Mouse (Mus musculus) heart, postnatal 0 days (tissue): Measurements from ENCODE around the gene Txlng. TPM values are rescaled to one million over a fixed set of nuclear protein-coding genes. Genes with fewer than 3 reads are reported as not detected.

ENCODE experiments used
- ATAC-seq: fragments of 200-750 bp; cut with Nextera tagmentation; 2 replicates; pipeline ENCODE4 v1.8.0; 2017; ENCODE audit warnings: low read depth, moderate number of reproducible peaks, moderate library complexity; ENCODE audit not compliant: insufficient read depth
- DNase-seq: peaks from one replicate; pipeline ENCODE4 v3.0.0-alpha.2; 2016; ENCODE audit warnings: low spot score
- H3K27ac ChIP-seq: fragments of 300-500 bp; sonication (generic); 2 replicates; pipeline ENCODE4 v1.5.1; 2014; ENCODE audit warnings: low read depth, mild to moderate bottlenecking
- H3K27me3 ChIP-seq: fragments of 300-500 bp; sonication (generic); 2 replicates; pipeline ENCODE4 v1.6.1; 2014; ENCODE audit warnings: low read length, mixed read lengths; ENCODE audit not compliant: control insufficient read depth, insufficient read depth
- H3K36me3 ChIP-seq: fragments of 300-500 bp; sonication (generic); replicated peaks from 2 replicates; pipeline ENCODE4 v1.6.1; 2014; ENCODE audit warnings: low read length, mixed read lengths; ENCODE audit not compliant: control insufficient read depth, insufficient read depth
- H3K4me1 ChIP-seq: fragments of 300-500 bp; sonication (generic); 2 replicates; pipeline ENCODE4 v1.6.1; 2014; ENCODE audit warnings: antibody characterized with exemption; ENCODE audit not compliant: control insufficient read depth, insufficient read depth
- H3K4me2 ChIP-seq: fragments of 300-500 bp; sonication (generic); 2 replicates; pipeline ENCODE4 v1.6.1; 2014; ENCODE audit warnings: low read depth, mild to moderate bottlenecking, low read length, moderate library complexity
- H3K4me3 ChIP-seq: fragments of 300-500 bp; sonication (generic); 2 replicates; pipeline ENCODE4 v1.5.1; 2014; ENCODE audit warnings: low read depth, low read length
- H3K9ac ChIP-seq: fragments of 300-500 bp; sonication (generic); replicated peaks from 2 replicates; pipeline ENCODE4 v1.6.1; 2014; ENCODE audit warnings: low read depth, low read length, mixed read lengths
- H3K9me3 ChIP-seq: fragments of 300-500 bp; sonication (generic); replicated peaks from 2 replicates; pipeline ENCODE4 v1.6.1; 2016; ENCODE audit warnings: low read length; ENCODE audit not compliant: control insufficient read depth
- CTCF ChIP-seq: IDR thresholded peaks from 2 replicates; pipeline ENCODE4 v1.5.1; 2016; ENCODE audit warnings: antibody characterized with exemption, control low read depth, low read depth
- EP300 ChIP-seq: IDR thresholded peaks from 2 replicates; pipeline ENCODE4 v1.6.1; 2016; ENCODE audit warnings: antibody characterized with exemption, low read depth
- WGBS: fragments of 180-500 bp; shearing (Covaris S2); extraction: QIAGEN DNeasy Blood & Tissue Kit; methylation state at CpG from one replicate; pipeline ENCODE4 v1.1.7; 2014; 5-methylcytosine and 5-hydroxymethylcytosine counted together
- polyA plus RNA-seq: library from polyadenylated mRNA; unstranded; fragments of >200 nt; fragmentation: Nextera tagmentation; extraction: Ambion mirVana; gene quantifications from 2 replicates; pipeline ENCODE4 v1.2.1, GENCODE M21; 2015
- total RNA-seq: library from RNA; depleted of rRNA; stranded (reverse); fragments of >200 nt; gene quantifications from 2 replicates; pipeline ENCODE4 v1.2.3, GENCODE M21; 2014; ENCODE audit warnings: low replicate concordance

The Txlng gene
- total and polyA plus RNA-seq, 2 experiments from 2014 or later: 7.2 to 8.0 TPM

DNA sequence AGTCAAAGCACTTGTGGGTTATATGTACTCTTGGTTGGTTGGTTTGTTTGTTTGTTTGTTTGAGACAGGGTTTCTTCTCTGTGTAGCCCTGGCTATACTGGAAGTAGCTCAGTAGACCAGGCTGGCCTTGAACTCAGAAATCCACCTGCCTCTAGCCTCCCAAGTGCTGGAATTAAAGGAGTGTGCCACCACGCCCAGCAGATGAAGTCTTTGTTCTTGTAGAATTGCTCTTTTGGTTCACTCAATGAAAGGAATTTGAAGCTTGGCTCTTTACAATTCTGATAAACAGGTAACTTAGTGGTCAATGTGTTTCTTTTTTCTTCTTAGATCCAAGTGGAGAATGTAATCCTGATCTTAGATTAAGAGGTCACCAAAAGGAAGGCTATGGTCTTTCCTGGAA is 58.5 kb downstream of the Txlng start:
- TF ChIP-seq CTCF: no peak
- Histone ChIP-seq H3K9me3 (no peaks in the 10 kb centered on the region), H3K27ac (no peak overlapping the region), H3K4me3 (no peak overlapping the region), H3K4me1 (no peaks in the 10 kb centered on the region), H3K9ac (no peak overlapping the region), H3K36me3 (peaks cover 23% of the 10 kb centered on the region), H3K27me3 (no peaks in the 10 kb centered on the region), H3K4me2 (no peak overlapping the region)
- 68% methylated on average over 1 of the region's 1 CpGs for WGBS
- ATAC-seq: no peak
- DNase-seq: no peak

DNA sequence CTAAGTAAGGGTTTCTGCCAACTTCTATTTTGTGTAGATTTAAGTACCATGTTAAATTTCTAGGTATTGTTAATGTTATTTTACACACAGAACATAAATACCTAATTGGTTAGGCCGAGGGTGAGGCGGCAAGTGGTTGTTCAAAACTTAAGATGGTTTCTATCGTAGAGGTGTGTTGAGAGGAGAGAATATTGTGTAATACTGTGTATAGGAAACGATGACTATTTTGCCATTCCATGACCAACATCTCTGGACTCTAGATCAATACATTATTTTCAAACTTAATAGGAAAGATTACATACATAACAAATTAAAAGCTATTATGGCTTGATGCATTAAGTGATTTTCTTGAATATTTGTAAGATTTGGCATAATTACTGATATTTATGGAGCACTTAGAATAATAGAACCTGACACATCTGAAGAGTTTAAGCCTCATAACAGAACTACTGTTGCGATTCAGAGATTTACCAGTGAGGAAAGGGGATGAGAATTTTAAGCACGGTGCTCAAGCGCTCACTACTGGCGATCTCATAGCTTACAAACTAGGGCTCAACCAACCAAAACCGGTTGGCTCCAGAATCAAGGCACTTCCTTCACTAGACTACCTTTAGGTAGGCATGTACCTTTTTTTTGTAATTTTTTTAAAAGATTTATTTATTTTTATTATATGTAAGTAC is 67.4 kb downstream of the Txlng start:
- Histone ChIP-seq H3K27ac (peak overlapping the region; percentile 94), H3K9ac (peak overlapping the region; percentile 65), H3K36me3 (no peaks in the 10 kb centered on the region; the same call in 1 of the 2 replicates), H3K27me3 (no peaks in the 10 kb centered on the region), H3K9me3 (no peaks in the 10 kb centered on the region), H3K4me2 (peak overlapping the region; percentile 69), H3K4me3 (peak overlapping the region; percentile 57), H3K4me1 (peaks cover 7% of the 10 kb centered on the region; the same call in 1 of the 2 replicates)
- DNase-seq (peak; percentile 22), ATAC-seq (no peak)
- TF ChIP-seq EP300: no peak
- TF ChIP-seq CTCF: no peak
- WGBS: 26% methylated on average over 9 of the region's 9 CpGs

DNA sequence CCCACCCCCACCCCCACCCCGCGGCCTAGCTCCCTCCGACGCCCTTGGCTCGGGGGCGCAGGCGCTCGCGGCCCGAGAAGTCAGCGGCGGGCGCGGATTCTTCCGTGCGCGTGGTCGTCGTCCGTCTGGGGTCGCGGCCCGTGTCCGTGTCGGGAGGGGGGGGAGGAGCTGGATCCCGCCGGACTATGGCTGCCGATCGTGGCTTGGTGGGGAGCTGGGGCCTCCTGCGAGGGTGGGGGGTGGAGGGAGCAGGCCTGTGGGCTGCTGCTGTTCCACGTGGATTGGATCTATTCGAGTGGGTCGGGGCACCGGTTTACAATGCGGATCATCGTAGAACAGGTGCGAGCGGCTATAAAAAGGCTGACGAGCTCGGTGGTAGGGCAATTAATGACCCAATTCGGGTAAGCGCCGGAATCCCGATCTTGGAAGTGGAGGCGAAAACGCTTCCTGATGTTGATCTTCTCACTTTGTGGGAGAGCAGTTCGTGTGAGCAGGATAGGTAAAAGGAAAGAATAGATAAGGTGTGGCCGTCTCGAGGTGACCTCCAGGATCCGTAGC is 68.2 kb downstream of the Txlng start:
- H3K9me3 ChIP-seq: no peaks in the 10 kb centered on the region
- H3K4me1 ChIP-seq: peaks cover 7% of the 10 kb centered on the region; the same call in 1 of the 2 replicates
- DNase-seq (no peak), ATAC-seq (peak; percentile 3)
- peak overlapping the region; percentile 65 for H3K9ac ChIP-seq
- H3K36me3 ChIP-seq: no peaks in the 10 kb centered on the region; the same call in 1 of the 2 replicates
- 21% methylated on average over 32 of the region's 50 CpGs for WGBS
- H3K27ac ChIP-seq: peak overlapping the region; percentile 94
- peak overlapping the region; percentile 69 for H3K4me2 ChIP-seq
- TF ChIP-seq EP300 (no peak), CTCF (no peak)
- peak overlapping the region; percentile 57 for H3K4me3 ChIP-seq
- no peaks in the 10 kb centered on the region for H3K27me3 ChIP-seq

- H3K27ac ChIP-seq: peak within 1 kb of the TSS; percentile 95
- H3K9ac ChIP-seq: peak within 1 kb of the TSS; percentile 65
- no peaks in the 10 kb centered on the region for H3K27me3 ChIP-seq
- H3K36me3 ChIP-seq: no peaks in the 10 kb centered on the region
- TF ChIP-seq EP300: no peak
- H3K4me2 ChIP-seq: peak within 1 kb of the TSS; percentile 69
- peaks cover 7% of the 10 kb centered on the region; the same call in 1 of the 2 replicates for H3K4me1 ChIP-seq
- H3K4me3 ChIP-seq: peak within 1 kb of the TSS; percentile 57
- peak; percentile 95 for ATAC-seq
- 23% methylated on average over 68 of the region's 100 CpGs for WGBS
- no peaks in the 10 kb centered on the region for H3K9me3 ChIP-seq
- DNase-seq: peak; percentile 90
These were observed 68.9 kb downstream of the Txlng start, which contains the start of gene Rbbp7 for GRCm38 (mm10) chrX:162760115-162760942. Gene Rbbp7, plus strand, starts transcription at chrX:162760402.

GRCm38 (mm10) chrX:162759251-162760114 is 69.8 kb downstream of the Txlng start:
- H3K4me2 ChIP-seq: peak overlapping the region; percentile 60
- H3K9me3 ChIP-seq: no peaks in the 10 kb centered on the region
- H3K27me3 ChIP-seq: no peaks in the 10 kb centered on the region
- 31% methylated on average over 21 of the region's 32 CpGs for WGBS
- ATAC-seq: no peak
- no peaks in the 10 kb centered on the region for H3K36me3 ChIP-seq
- H3K4me3 ChIP-seq: peak overlapping the region; percentile 39
- peak overlapping the region; percentile 95 for H3K27ac ChIP-seq
- TF ChIP-seq CTCF: no peak
- TF ChIP-seq EP300: no peak
- peaks cover 7% of the 10 kb centered on the region; the same call in 1 of the 2 replicates for H3K4me1 ChIP-seq
- peak overlapping the region; percentile 42; the same call in 1 of the 2 replicates for H3K9ac ChIP-seq
- peak; percentile 26 for DNase-seq
